Mouse (Mus musculus) hindbrain, postnatal 0 days (tissue): ENCODE data around the gene Pls1. TPM values are rescaled to one million over a fixed set of nuclear protein-coding genes. Genes with fewer than 3 reads are reported as not detected.

Experiments
- ATAC-seq: fragments of 200-750 bp; cut with Nextera tagmentation; 2 replicates; pipeline ENCODE4 v1.8.0; 2017; ENCODE audit warnings: mild to moderate bottlenecking, moderate TSS enrichment, moderate library complexity
- DNase-seq: peaks from one replicate; pipeline ENCODE4 v3.0.0-alpha.2; 2015; ENCODE audit warnings: low spot score
- H3K27ac ChIP-seq: fragments of 300-500 bp; sonication (generic); 2 replicates; pipeline ENCODE4 v1.5.1; 2014; ENCODE audit warnings: mild to moderate bottlenecking
- H3K27me3 ChIP-seq: fragments of 300-500 bp; sonication (generic); 2 replicates; pipeline ENCODE4 v1.6.1; 2014; ENCODE audit warnings: low read length, mixed read lengths; ENCODE audit not compliant: insufficient read depth
- H3K36me3 ChIP-seq: fragments of 300-500 bp; sonication (generic); 2 replicates; pipeline ENCODE4 v1.6.1; 2014; ENCODE audit warnings: low read length, mixed read lengths; ENCODE audit not compliant: insufficient read depth
- H3K4me1 ChIP-seq: fragments of 300-500 bp; sonication (generic); 2 replicates; pipeline ENCODE4 v1.6.1; 2014; ENCODE audit warnings: antibody characterized with exemption, low read length, mixed read lengths; ENCODE audit not compliant: insufficient read depth
- H3K4me2 ChIP-seq: fragments of 300-500 bp; sonication (generic); 2 replicates; pipeline ENCODE4 v1.6.1; 2014; ENCODE audit warnings: low read depth, mild to moderate bottlenecking, low read length, moderate library complexity, mixed read lengths
- H3K4me3 ChIP-seq: fragments of 300-500 bp; sonication (generic); 2 replicates; pipeline ENCODE4 v1.5.1; 2014; ENCODE audit warnings: low read length
- H3K9ac ChIP-seq: fragments of 300-500 bp; sonication (generic); replicated peaks from 2 replicates; pipeline ENCODE4 v1.6.1; 2014; ENCODE audit warnings: mild to moderate bottlenecking, low read length, moderate library complexity, mixed read lengths
- H3K9me3 ChIP-seq: fragments of 300-500 bp; sonication (generic); 2 replicates; pipeline ENCODE4 v1.6.1; 2016; ENCODE audit warnings: low read length, mixed read lengths
- CTCF ChIP-seq: IDR thresholded peaks from 2 replicates; pipeline ENCODE4 v1.5.1; 2016; ENCODE audit warnings: antibody characterized with exemption, control low read depth, low read depth
- WGBS: fragments of 180-500 bp; shearing (Covaris S2); extraction: QIAGEN DNeasy Blood & Tissue Kit; methylation state at CpG from one replicate; pipeline ENCODE4 v1.1.7; 2014; 5-methylcytosine and 5-hydroxymethylcytosine counted together
- polyA plus RNA-seq: library from polyadenylated mRNA; unstranded; fragments of >200 nt; fragmentation: Nextera tagmentation; extraction: Ambion mirVana; gene quantifications from 2 replicates; pipeline ENCODE4 v1.2.1, GENCODE M21; 2015
- total RNA-seq: library from RNA; depleted of rRNA; stranded (reverse); fragments of >200 nt; gene quantifications from 2 replicates; pipeline ENCODE4 v1.2.3, GENCODE M21; 2014

Gene Pls1
- total and polyA plus RNA-seq, 2 experiments from 2014 or later, result 0.78 to 3.0 TPM

- 93% methylated on average over 8 of the region's 8 CpGs for WGBS
- no peak for ATAC-seq
- H3K4me2 ChIP-seq, result no peak overlapping the region
- no peak overlapping the region for H3K9ac ChIP-seq
- no peaks in the 10 kb centered on the region for H3K9me3 ChIP-seq
- no peaks in the 10 kb centered on the region for H3K4me1 ChIP-seq
- DNase-seq, result no peak
- TF ChIP-seq CTCF, result no peak
- no peak overlapping the region for H3K4me3 ChIP-seq
- no peaks in the 10 kb centered on the region for H3K36me3 ChIP-seq
- no peak overlapping the region for H3K27ac ChIP-seq
- no peaks in the 10 kb centered on the region for H3K27me3 ChIP-seq
Measured at GRCm38 (mm10) chr9:95761381-95761780, 83.7 kb downstream of the Pls1 start.

DNA sequence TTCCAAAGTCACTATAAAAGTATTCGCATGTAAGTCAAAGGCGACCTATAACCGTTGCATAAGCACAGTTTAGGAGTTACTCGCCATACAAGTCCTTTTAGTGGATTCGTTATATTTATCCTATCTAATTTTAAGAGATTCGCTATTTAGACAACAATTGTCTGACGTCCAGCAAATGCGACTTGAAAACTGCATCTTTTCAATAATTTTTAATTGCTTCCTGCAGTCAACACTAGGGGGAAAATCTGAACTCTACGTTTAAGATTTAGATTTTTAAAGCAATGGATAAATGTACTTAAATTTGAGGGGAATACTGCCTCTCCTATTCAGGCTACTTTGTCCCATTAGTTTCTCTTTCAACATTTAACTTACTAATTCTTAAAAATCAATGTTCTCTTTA, 94.4 kb downstream of the Pls1 start:
- no peaks in the 10 kb centered on the region for H3K36me3 ChIP-seq
- peak; percentile 53 for TF ChIP-seq CTCF
- H3K4me1 ChIP-seq, result peaks cover 6% of the 10 kb centered on the region; the same call in 1 of the 2 replicates
- ATAC-seq, result no peak
- H3K4me2 ChIP-seq, result peak overlapping the region; percentile 69
- H3K4me3 ChIP-seq, result peak overlapping the region; percentile 99
- H3K27me3 ChIP-seq, result no peaks in the 10 kb centered on the region
- WGBS, result 35% methylated on average over 9 of the region's 9 CpGs
- DNase-seq, result peak; percentile 25
- 0 out of 2 replicates have a peak overlapping the region, but pooled peaks have one; percentile 95 for H3K9ac ChIP-seq
- H3K27ac ChIP-seq, result no peak overlapping the region
- H3K9me3 ChIP-seq, result no peaks in the 10 kb centered on the region

GRCm38 (mm10) chr9:95750037-95750511, 95.0 kb downstream of the Pls1 start, which contains the start of gene Trpc1:
Gene Trpc1 (minus strand): TSS chr9:95750375.
- peak; percentile 92 for DNase-seq
- no peak; the same call in 1 of the 2 replicates for TF ChIP-seq CTCF
- H3K4me2 ChIP-seq, result peak within 1 kb of the TSS; percentile 69
- ATAC-seq, result peak; percentile 98
- H3K9ac ChIP-seq, result peak within 1 kb of the TSS; percentile 95
- no peaks in the 10 kb centered on the region for H3K9me3 ChIP-seq
- H3K4me3 ChIP-seq, result peak within 1 kb of the TSS; percentile 99
- WGBS, result under 1% methylated on average over 46 of the region's 56 CpGs
- peak within 1 kb of the TSS; percentile 83 for H3K27ac ChIP-seq
- no peaks in the 10 kb centered on the region for H3K27me3 ChIP-seq
- H3K4me1 ChIP-seq, result peaks cover 6% of the 10 kb centered on the region; the same call in 1 of the 2 replicates
- H3K36me3 ChIP-seq, result no peaks in the 10 kb centered on the region

GRCm38 (mm10) chr9:95749461-95749928, 95.6 kb downstream of the Pls1 start:
- Histone ChIP-seq H3K9me3 (no peaks in the 10 kb centered on the region), H3K4me1 (peaks cover 6% of the 10 kb centered on the region; the same call in 1 of the 2 replicates), H3K36me3 (no peaks in the 10 kb centered on the region), H3K27ac (peak overlapping the region; percentile 83), H3K27me3 (no peaks in the 10 kb centered on the region), H3K4me3 (peak overlapping the region; percentile 99), H3K9ac (peak overlapping the region; percentile 95), H3K4me2 (peak overlapping the region; percentile 69)
- ATAC-seq (peak; percentile 64), DNase-seq (peak; percentile 26)
- 1% methylated on average over 32 of the region's 34 CpGs for WGBS
- TF ChIP-seq CTCF, result no peak

- Histone ChIP-seq H3K4me1 (peaks cover 6% of the 10 kb centered on the region; the same call in 1 of the 2 replicates), H3K27ac (no peak overlapping the region), H3K9ac (no peak overlapping the region), H3K9me3 (no peaks in the 10 kb centered on the region), H3K27me3 (no peaks in the 10 kb centered on the region), H3K4me3 (no peak overlapping the region), H3K36me3 (no peaks in the 10 kb centered on the region), H3K4me2 (no peak overlapping the region)
- ATAC-seq (no peak), DNase-seq (no peak)
- WGBS, result 89% methylated on average over 5 of the region's 5 CpGs
- TF ChIP-seq CTCF, result no peak
Measured at GRCm38 (mm10) chr9:95747298-95747697, 97.8 kb downstream of the Pls1 start.

DNA sequence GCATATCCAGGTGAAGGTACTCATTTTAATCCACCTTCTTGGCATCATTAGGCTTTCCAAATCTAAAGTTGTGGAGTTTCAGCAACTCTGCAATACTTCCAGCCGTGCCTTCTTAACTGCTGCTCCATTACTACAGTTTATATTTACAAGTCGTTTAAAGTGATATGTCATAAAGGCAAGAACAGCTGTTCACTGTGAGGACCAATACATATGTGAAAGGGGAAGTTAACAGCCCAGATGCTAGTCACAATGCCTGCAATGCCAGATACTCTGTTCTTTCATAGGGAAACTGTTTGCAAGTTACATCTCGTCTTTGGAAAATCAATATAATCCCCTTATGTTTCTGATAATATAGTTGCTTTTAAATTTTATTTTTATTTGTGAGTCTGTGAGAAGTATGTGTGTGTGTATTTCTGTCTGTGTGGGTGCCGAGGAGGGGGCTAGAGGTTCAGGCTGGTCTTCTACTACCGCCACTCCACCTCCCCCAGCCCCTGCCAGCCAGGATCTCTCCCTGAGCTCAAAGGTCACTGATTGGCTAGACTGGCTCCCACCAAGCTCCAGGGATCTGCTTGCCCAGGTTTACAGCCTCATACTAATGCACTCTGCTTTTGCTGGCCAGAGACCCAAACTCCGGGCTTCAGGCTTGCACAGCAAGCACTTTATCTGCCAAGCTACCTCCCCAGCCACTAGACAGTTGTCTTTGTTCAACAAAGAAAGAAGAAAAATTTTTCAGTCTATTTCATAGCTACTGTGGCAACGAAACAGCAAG, 100.1 kb downstream of the Pls1 start:
- Histone ChIP-seq H3K4me2 (0 out of 2 replicates have a peak overlapping the region, but pooled peaks have one; percentile 3), H3K9ac (no peak overlapping the region), H3K4me3 (no peak overlapping the region), H3K27me3 (no peaks in the 10 kb centered on the region), H3K4me1 (peaks cover 6% of the 10 kb centered on the region; the same call in 1 of the 2 replicates), H3K27ac (no peak overlapping the region), H3K36me3 (no peaks in the 10 kb centered on the region), H3K9me3 (no peaks in the 10 kb centered on the region)
- DNase-seq, result peak; percentile 29
- peak; percentile 18; the same call in 1 of the 2 replicates for ATAC-seq
- 58% methylated on average over 7 of the region's 7 CpGs for WGBS
- TF ChIP-seq CTCF, result no peak
